Mouse (Mus musculus) lung, embryonic 14.5 days (tissue): Measurements from ENCODE around the gene Tmem108. TPM values are rescaled to one million over a fixed set of nuclear protein-coding genes. Genes with fewer than 3 reads are reported as not detected.

Experiments
- ATAC-seq: fragments of 200-750 bp; cut with Nextera tagmentation; 2 replicates; pipeline ENCODE4 v1.8.0; 2017; ENCODE audit warnings: mild to moderate bottlenecking, moderate TSS enrichment, moderate library complexity; ENCODE audit not compliant: insufficient read depth
- DNase-seq: peaks from one replicate; pipeline ENCODE4 v3.0.0-alpha.2; 2015
- H3K27ac ChIP-seq: fragments of 300-500 bp; sonication (generic); 2 replicates; pipeline ENCODE4 v1.5.1; 2014; ENCODE audit warnings: low read depth, mild to moderate bottlenecking, moderate library complexity
- H3K27me3 ChIP-seq: fragments of 300-500 bp; sonication (generic); 2 replicates; pipeline ENCODE4 v1.6.1; 2014; ENCODE audit warnings: low read length, control low read depth; ENCODE audit not compliant: insufficient read depth
- H3K36me3 ChIP-seq: fragments of 300-500 bp; sonication (generic); 2 replicates; pipeline ENCODE4 v1.6.1; 2014; ENCODE audit warnings: control low read depth; ENCODE audit not compliant: insufficient read depth
- H3K4me1 ChIP-seq: fragments of 300-500 bp; sonication (generic); 2 replicates; pipeline ENCODE4 v1.6.1; 2014; ENCODE audit warnings: antibody characterized with exemption, control low read depth; ENCODE audit not compliant: insufficient read depth
- H3K4me2 ChIP-seq: fragments of 300-500 bp; sonication (generic); 2 replicates; pipeline ENCODE4 v1.6.1; 2014; ENCODE audit warnings: mild to moderate bottlenecking
- H3K4me3 ChIP-seq: fragments of 300-500 bp; sonication (generic); 2 replicates; pipeline ENCODE4 v1.5.1; 2014; ENCODE audit warnings: low read depth, low read length
- H3K9ac ChIP-seq: fragments of 300-500 bp; sonication (generic); 2 replicates; pipeline ENCODE4 v1.6.1; 2014
- H3K9me3 ChIP-seq: fragments of 300-500 bp; sonication (generic); 2 replicates; pipeline ENCODE4 v1.6.1; 2016; ENCODE audit warnings: low read depth, low read length, control low read depth
- CTCF ChIP-seq: IDR thresholded peaks from 2 replicates; pipeline ENCODE4 v1.5.1; 2016; ENCODE audit warnings: antibody characterized with exemption, low read depth
- WGBS: fragments of 180-500 bp; shearing (Covaris S2); extraction: QIAGEN DNeasy Blood & Tissue Kit; methylation state at CpG from one replicate; pipeline ENCODE4 v1.1.7; 2014; 5-methylcytosine and 5-hydroxymethylcytosine counted together
- polyA plus RNA-seq: library from polyadenylated mRNA; unstranded; fragments of >200 nt; fragmentation: Nextera tagmentation; extraction: Ambion mirVana; gene quantifications from 2 replicates; pipeline ENCODE4 v1.2.1, GENCODE M21; 2014

The Tmem108 gene
- polyA plus RNA-seq, 1 experiment from 2014 or later: 16.0 TPM

- 77% methylated on average over 2 of the region's 2 CpGs for WGBS
Observed at GRCm38 (mm10) chr9:103621870-103622269, 139.8 kb downstream of the Tmem108 start.

DNA sequence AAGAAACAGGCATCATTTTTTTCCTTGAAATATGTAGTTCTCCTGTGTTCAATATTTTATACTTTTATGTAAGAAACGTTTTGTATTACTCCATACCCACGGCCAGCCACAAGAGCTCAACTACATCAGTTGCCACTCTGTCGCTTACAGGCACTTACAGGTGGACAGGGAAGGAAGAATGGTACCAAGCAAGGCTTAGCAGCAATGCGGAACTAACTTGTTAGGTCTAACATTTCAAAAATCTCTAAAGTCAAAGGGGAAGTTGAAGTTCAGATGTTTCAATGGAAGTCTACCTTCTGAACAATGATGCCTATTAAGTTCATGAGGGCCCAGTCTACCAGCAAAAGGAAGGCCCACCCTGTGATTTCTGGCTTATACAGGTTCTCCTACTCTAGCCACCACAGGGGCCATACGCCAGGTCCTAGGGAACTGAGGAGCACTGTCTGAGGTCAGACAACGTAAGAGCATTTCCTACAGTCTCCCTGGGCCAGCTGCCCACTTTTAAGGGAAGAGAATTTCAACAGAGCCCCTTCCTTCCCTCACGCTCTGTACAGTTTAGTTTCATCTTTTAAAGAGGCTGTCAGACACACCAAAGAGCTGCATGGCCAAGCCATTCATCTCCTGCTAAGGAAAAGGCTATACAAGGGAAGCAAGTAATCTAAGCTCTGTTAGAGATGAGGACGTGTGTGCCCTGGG, 141.0 kb downstream of the Tmem108 start:
- Histone ChIP-seq H3K36me3 (no peaks in the 10 kb centered on the region), H3K4me1 (no peaks in the 10 kb centered on the region), H3K4me3 (no peak overlapping the region), H3K27me3 (no peaks in the 10 kb centered on the region), H3K4me2 (no peak overlapping the region), H3K9me3 (no peaks in the 10 kb centered on the region), H3K9ac (no peak overlapping the region), H3K27ac (no peak overlapping the region)
- ATAC-seq (no peak), DNase-seq (no peak)
- 79% methylated on average over 8 of the region's 8 CpGs for WGBS
- no peak for TF ChIP-seq CTCF

More at GRCm38 (mm10) chr9:103621870-103622269, 139.8 kb downstream of the Tmem108 start:
- TF ChIP-seq CTCF: no peak
- Histone ChIP-seq H3K4me2 (no peak overlapping the region), H3K27me3 (no peaks in the 10 kb centered on the region), H3K9me3 (no peaks in the 10 kb centered on the region), H3K4me1 (no peaks in the 10 kb centered on the region), H3K27ac (no peak overlapping the region), H3K4me3 (no peak overlapping the region), H3K36me3 (no peaks in the 10 kb centered on the region), H3K9ac (no peak overlapping the region)
- no peak for DNase-seq
- no peak for ATAC-seq

DNA sequence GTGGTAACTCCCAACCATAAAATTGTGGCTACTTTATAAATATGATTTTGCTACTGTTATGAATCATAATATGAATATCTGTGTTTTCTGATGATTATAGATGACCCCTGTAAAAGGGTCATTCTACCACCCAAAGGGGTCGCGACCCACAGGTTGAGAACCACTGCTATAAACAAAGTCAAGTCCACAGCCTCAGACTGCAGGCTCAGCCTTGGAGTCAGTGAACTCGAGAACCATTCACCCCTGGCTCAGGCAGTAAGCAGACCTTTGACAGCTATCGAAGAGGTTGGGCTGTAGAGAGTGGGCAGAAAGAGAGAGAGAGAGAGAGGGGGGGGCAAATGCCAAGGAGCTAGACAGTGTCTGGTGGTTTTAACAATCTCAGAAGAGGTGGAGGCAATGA, 147.4 kb downstream of the Tmem108 start:
- Histone ChIP-seq H3K9ac (no peak overlapping the region), H3K4me2 (no peak overlapping the region), H3K27me3 (no peaks in the 10 kb centered on the region), H3K36me3 (no peaks in the 10 kb centered on the region), H3K27ac (no peak overlapping the region), H3K9me3 (no peaks in the 10 kb centered on the region), H3K4me3 (no peak overlapping the region), H3K4me1 (no peaks in the 10 kb centered on the region)
- no peak for TF ChIP-seq CTCF
- WGBS: 83% methylated on average over 4 of the region's 4 CpGs
- DNase-seq (no peak), ATAC-seq (no peak)

GRCm38 (mm10) chr9:103608161-103609058, 153.2 kb downstream of the Tmem108 start:
- H3K4me2 ChIP-seq: no peak overlapping the region
- H3K9me3 ChIP-seq: no peaks in the 10 kb centered on the region
- 0 out of 2 replicates have a peak, but pooled peaks have one; percentile 38 for ATAC-seq
- no peak for TF ChIP-seq CTCF
- H3K27ac ChIP-seq: no peak overlapping the region
- WGBS: 81% methylated on average over 13 of the region's 13 CpGs
- DNase-seq: peak; percentile 42
- H3K27me3 ChIP-seq: no peaks in the 10 kb centered on the region
- no peak overlapping the region for H3K4me3 ChIP-seq
- H3K36me3 ChIP-seq: no peaks in the 10 kb centered on the region
- no peak overlapping the region for H3K9ac ChIP-seq
- H3K4me1 ChIP-seq: no peaks in the 10 kb centered on the region

DNA sequence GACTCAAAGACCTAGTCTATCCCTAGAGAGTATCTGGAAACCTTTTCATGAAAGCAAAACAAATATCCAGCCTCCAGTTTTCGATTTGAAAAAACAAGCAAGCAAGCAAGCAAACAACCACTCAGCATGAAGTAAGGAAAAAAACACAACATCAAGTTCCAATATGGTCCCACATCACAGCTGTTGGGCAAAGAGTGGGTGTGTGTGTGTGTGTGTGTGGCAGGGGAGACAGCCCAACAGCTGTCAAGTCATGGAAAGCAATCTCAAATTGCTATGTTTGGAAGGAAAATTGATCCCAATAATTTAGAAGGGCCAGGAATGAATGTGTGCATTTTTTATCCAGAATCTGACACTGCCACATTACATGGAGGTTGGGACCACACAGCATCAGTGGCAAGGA, 155.6 kb downstream of the Tmem108 start:
- Histone ChIP-seq H3K4me3 (no peak overlapping the region), H3K4me1 (no peaks in the 10 kb centered on the region), H3K27ac (no peak overlapping the region), H3K9ac (no peak overlapping the region), H3K4me2 (no peak overlapping the region), H3K27me3 (no peaks in the 10 kb centered on the region), H3K9me3 (no peaks in the 10 kb centered on the region), H3K36me3 (no peaks in the 10 kb centered on the region)
- WGBS: 67% methylated on average over 1 of the region's 1 CpGs
- ATAC-seq: no peak
- no peak for DNase-seq
- TF ChIP-seq CTCF: no peak

DNA sequence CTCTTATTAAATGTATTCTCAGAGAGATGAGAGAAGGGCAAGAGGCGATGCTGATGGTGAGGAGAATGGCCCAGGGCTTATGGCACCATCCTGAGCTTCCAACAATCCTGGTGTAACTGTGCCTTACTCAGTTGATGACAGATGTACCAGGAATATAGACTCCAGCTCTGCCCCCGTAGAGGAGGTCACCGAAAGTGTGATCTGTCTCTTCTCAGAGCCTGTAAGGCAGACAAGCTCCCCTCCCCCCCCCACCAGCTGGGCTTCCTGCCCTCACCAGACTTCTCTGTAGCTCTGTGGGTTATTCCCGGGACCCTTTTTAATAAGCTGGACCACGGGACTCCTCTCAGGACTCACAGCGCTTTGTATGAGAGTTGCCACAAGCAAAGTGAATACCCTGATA, 157.8 kb downstream of the Tmem108 start:
- Histone ChIP-seq H3K9me3 (no peaks in the 10 kb centered on the region), H3K36me3 (no peaks in the 10 kb centered on the region), H3K27ac (no peak overlapping the region), H3K9ac (no peak overlapping the region), H3K27me3 (no peaks in the 10 kb centered on the region), H3K4me2 (no peak overlapping the region), H3K4me3 (no peak overlapping the region), H3K4me1 (no peaks in the 10 kb centered on the region)
- DNase-seq: no peak
- ATAC-seq: no peak
- TF ChIP-seq CTCF: no peak
- 60% methylated on average over 6 of the region's 6 CpGs for WGBS

- ATAC-seq (no peak), DNase-seq (no peak)
- H3K4me1 ChIP-seq: no peaks in the 10 kb centered on the region
- H3K27ac ChIP-seq: no peak overlapping the region
- H3K36me3 ChIP-seq: no peaks in the 10 kb centered on the region
- H3K9me3 ChIP-seq: no peaks in the 10 kb centered on the region
- H3K9ac ChIP-seq: no peak overlapping the region
- no peak overlapping the region for H3K4me3 ChIP-seq
- WGBS: 75% methylated on average over 4 of the region's 4 CpGs
- H3K27me3 ChIP-seq: no peaks in the 10 kb centered on the region
- H3K4me2 ChIP-seq: no peak overlapping the region
- no peak for TF ChIP-seq CTCF
Observed at GRCm38 (mm10) chr9:103601878-103602277, 159.8 kb downstream of the Tmem108 start.
